Mouse (Mus musculus): ENCODE results near the gene Npb.

Npb gene

DNA sequence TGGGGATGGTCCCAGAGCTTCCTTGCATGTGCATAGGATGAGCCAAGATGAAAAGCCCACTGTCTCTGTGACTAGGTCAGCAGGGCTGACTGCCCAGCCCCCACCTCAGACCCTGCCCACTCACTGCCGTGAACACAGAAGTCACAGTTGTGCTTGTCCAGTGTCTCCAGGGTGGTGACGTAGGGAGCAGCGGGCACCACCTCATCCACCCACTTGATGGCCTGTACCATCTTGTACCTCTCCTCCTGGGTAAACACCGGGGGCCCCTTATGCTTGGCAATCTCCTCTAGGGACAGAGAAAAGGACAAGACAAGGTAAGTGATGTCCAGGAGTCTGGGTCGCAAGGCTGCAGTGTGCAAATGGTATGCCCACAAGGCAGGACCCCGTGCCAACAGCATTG lies 6.9 kb downstream of the Npb start:
- DNase-seq (ENCODE audit: low spot score in 2 of 2): no peak

DNA sequence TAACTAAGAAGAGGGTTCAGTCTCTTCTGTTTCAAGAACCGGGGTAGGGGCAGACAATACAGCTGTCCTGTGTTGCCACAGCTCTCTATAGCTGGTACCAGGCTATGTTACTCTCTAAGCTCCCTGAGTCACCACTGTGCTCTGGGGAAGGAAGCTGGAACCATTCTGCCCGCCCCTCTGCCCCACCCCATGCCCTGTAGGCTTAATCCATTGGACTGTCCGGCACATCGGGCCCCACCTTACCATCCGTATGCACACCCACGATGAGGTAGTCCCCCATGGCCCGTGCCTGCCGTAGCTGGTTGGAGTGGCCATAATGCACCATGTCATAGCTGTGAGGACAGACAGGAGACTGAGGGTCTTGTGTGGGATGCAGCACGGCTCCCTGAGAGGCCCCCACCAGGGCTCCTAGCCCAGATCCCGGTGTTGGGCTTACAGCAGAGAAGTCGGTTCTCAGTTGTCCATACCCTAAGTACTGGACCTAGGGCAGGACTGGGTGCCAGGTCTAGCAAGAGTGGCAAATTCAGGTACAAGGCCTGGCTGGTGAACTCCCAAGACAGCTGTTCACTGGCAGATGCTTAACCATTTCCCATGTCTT lies 7.4 kb downstream of the Npb start:
- DNase-seq (ENCODE audit: low spot score in 2 of 2): no peak

DNA sequence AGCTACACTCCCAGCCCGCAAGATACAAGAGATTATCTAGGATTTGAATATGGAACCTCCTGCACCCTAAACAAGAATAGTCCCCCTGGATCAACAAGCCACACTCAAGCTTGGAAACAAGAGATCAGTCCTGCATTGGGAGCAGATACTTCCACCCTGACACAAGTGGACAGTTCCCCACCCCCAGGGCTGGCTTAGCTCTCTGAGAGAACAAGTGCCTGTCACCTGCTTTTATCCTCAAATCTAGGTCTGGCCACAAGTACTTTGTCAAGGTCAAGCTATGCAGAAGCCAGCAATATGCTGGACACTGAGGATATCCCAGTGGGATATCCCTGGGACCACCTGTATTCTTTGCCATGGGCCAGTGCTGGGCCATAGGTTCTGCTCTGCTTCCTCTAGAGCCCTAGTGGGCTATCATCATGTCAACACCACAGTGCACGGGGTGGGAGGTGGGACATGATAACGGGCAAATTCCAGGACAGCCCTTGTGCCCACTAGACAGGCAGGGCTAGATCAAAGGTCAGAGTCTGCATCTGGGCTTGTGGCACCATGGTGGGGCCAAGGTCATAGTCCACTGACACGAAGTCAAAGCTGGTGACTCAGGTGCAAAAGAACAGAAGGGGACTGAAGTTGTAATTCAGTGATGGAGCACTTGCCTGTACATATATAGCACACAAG lies 8.5 kb downstream of the Npb start:
- no peak for DNase-seq (ENCODE audit: low spot score in 2 of 2)

- DNase-seq (ENCODE audit: low spot score in 2 of 2): peak; percentile 83 to 91
These were observed 9.3 kb downstream of the Npb start, which contains the start of gene Pcyt2 for GRCm38 (mm10) chr11:120617519-120618112. Gene Pcyt2 (minus strand): TSS chr11:120617936.

DNA sequence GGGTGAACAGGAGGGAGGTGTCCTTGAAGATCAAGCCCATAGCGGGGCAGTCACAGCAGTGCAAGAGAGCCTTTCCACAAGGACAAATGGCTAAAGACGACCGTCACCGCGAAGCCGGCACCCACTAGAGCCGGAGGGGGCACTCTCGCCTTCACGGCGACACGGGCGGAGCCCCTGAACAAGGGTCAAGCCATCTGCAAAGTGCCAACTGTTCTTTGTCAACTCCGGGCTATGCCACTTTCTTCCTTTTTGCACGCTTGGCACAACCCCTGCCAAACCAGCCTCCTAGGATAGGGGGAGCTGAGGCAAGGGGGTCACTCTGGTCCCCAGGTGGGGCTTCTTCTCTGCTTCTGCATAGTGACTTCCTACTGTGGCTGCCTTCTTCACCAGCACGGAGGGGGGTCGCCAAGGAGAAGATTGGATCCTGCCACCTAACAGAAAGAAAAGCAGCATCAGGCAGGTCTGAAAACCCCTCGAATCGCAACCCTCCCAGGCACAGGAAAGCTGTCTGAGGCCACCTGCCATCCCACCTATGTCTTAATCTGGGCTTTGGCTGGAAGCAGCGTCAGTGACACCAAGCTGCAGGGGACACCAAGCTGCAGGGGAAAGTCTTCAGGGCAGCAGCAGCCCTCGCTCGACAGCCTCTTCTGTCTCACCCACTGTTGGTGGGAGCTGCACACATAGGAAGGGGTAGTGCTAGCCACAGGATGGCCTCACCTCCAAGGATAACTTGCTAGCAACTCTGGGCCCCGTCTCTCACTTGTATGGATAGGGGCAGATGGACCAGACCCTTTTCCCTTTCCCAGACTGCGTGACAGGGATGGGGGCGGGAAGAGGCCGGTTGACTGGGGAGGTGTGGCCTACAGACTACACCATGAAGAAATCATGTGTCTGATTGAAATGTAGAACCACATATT lies 10.6 kb downstream of the Npb start:
- DNase-seq (ENCODE audit: low spot score in 2 of 2): no peak

GRCm38 (mm10) chr11:120620195-120620594 lies 11.9 kb downstream of the Npb start:
- no peak for DNase-seq (ENCODE audit: low spot score in 2 of 2)

GRCm38 (mm10) chr11:120622805-120623204 lies 14.5 kb downstream of the Npb start:
- DNase-seq (ENCODE audit: low spot score in 2 of 2): no peak

- peak in 1 of 2 experiments; percentile 61 for DNase-seq (ENCODE audit: low spot score in 2 of 2)
These were observed 15.8 kb downstream of the Npb start for GRCm38 (mm10) chr11:120623961-120624679.

DNA sequence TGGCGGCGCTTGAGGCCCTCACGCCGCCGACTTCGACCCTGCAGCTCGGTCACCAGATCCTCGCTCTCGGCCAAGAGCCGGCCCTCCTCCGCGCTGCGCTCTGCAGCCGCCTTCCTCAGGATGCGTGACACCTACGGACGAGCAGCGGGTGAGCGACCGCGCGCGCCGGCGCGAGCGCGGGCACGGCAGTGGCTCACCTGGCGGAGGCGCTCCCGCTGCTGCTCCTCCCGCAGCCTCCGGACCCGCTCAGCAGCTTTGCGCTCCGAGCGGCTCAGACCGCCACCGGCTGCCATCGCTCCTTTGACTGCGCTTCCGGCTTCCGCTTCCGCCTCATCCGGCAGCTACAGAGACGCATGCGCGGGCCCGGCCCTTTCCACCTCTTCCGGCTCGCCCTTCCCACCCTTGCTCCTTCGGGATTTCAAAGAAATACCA lies 16.4 kb downstream of the Npb start:
- peak; percentile 63 to 82 for DNase-seq (ENCODE audit: low spot score in 2 of 2)

- DNase-seq (ENCODE audit: low spot score in 2 of 2): no peak
These were observed 17.0 kb downstream of the Npb start, which contains the start of gene Sirt7 for GRCm38 (mm10) chr11:120625152-120625775. Gene Sirt7 (minus strand): TSS chr11:120625240.

- no peak for DNase-seq (ENCODE audit: low spot score in 2 of 2)
These were observed 18.6 kb downstream of the Npb start for GRCm38 (mm10) chr11:120626785-120627467.

- no peak for DNase-seq (ENCODE audit: low spot score in 2 of 2)
These were observed 19.4 kb downstream of the Npb start for GRCm38 (mm10) chr11:120627468-120628300.

DNA sequence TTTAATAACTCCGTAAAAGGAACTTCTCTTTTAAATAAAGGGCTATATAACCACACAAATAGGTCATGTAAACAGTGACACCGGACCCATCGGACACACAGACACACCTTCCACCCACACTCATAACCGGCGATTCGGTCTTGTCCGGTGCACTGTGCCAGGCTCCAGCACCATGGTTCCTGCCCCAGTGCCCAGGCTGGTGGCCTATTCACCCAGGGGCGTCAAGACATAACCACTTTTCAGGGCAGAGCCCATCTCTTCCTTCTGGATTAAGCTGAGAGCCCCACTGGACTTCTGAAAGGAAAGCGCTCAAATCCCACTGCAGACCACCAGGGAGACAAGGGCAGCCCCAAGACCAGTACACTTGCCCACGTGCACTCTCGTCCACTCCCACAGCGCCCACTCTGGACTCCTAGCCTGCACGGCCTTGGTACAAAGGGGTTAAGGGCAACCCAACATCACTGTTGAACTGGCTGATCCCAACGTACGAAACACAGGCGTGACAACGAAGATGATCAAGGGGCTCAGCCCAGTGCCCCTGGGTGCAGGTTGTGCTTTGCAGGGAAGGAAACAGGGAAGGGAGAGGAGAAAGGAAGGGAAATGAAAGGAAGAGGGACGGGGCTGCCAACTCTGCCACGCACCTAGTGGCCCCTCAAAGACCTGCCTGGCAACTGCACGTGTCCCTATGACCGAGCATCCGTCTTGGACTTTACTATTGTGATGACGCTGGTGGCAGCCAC lies 20.5 kb downstream of the Npb start:
- peak in 1 of 2 experiments; percentile 14 for DNase-seq (ENCODE audit: low spot score in 2 of 2)

GRCm38 (mm10) chr11:120629341-120629730 lies 21.1 kb downstream of the Npb start:
- DNase-seq (ENCODE audit: low spot score in 2 of 2): peak in 1 of 2 experiments; percentile 18

- DNase-seq (ENCODE audit: low spot score in 2 of 2): peak in 1 of 2 experiments; percentile 17
These were observed 21.6 kb downstream of the Npb start for GRCm38 (mm10) chr11:120629911-120630310.

GRCm38 (mm10) chr11:120630401-120630871 lies 22.2 kb downstream of the Npb start:
- peak in 1 of 2 experiments; percentile 20 for DNase-seq (ENCODE audit: low spot score in 2 of 2)

GRCm38 (mm10) chr11:120630881-120631725 lies 22.8 kb downstream of the Npb start:
- peak in 1 of 2 experiments; percentile 11 for DNase-seq (ENCODE audit: low spot score in 2 of 2)
